Mouse (Mus musculus) heart, embryonic 11.5 days (tissue): ENCODE measurements around the gene Coq8b. TPM values are rescaled to one million over a fixed set of nuclear protein-coding genes. Genes with fewer than 3 reads are reported as not detected.

Source experiments
- ATAC-seq: fragments of 200-750 bp; cut with Nextera tagmentation; replicated peaks from 2 replicates; pipeline ENCODE4 v1.8.0; 2017; ENCODE audit warnings: moderate library complexity; ENCODE audit not compliant: insufficient number of reproducible peaks, low FRiP score, low TSS enrichment
- H3K27ac ChIP-seq: fragments of 300-500 bp; sonication (generic); 2 replicates; pipeline ENCODE4 v1.5.1; 2014; ENCODE audit warnings: mild to moderate bottlenecking, low read depth, low read length
- H3K27me3 ChIP-seq: fragments of 300-500 bp; sonication (generic); 2 replicates; pipeline ENCODE4 v1.6.1; 2014; ENCODE audit warnings: mild to moderate bottlenecking, low read length, mixed read lengths; ENCODE audit not compliant: control insufficient read depth, insufficient read depth
- H3K36me3 ChIP-seq: fragments of 300-500 bp; sonication (generic); 2 replicates; pipeline ENCODE4 v1.6.1; 2014; ENCODE audit warnings: mild to moderate bottlenecking, low read length, moderate library complexity, mixed read lengths; ENCODE audit not compliant: control insufficient read depth, insufficient read depth
- H3K4me1 ChIP-seq: fragments of 300-500 bp; sonication (generic); 2 replicates; pipeline ENCODE4 v1.6.1; 2014; ENCODE audit warnings: low read length; ENCODE audit not compliant: control insufficient read depth, insufficient read depth
- H3K4me2 ChIP-seq: fragments of 300-500 bp; sonication (generic); 2 replicates; pipeline ENCODE4 v1.6.1; 2014; ENCODE audit warnings: mild to moderate bottlenecking, moderate library complexity
- H3K4me3 ChIP-seq: fragments of 300-500 bp; sonication (generic); 2 replicates; pipeline ENCODE4 v1.5.1; 2014; ENCODE audit warnings: low read depth, low read length
- H3K9ac ChIP-seq: fragments of 300-500 bp; sonication (generic); 2 replicates; pipeline ENCODE4 v1.6.1; 2014; ENCODE audit warnings: mild to moderate bottlenecking, low read depth, low read length, moderate library complexity
- H3K9me3 ChIP-seq: fragments of 300-500 bp; sonication (generic); replicated peaks from 2 replicates; pipeline ENCODE4 v1.6.1; 2016; ENCODE audit warnings: low read length; ENCODE audit not compliant: control insufficient read depth
- WGBS: fragments of 180-500 bp; shearing (Covaris S2); extraction: QIAGEN DNeasy Blood & Tissue Kit; methylation state at CpG from one replicate; pipeline ENCODE4 v1.1.7; 2014; ENCODE audit not compliant: insufficient replicate concordance; 5-methylcytosine and 5-hydroxymethylcytosine counted together
- polyA plus RNA-seq: library from polyadenylated mRNA; unstranded; fragments of >200 nt; fragmentation: Nextera tagmentation; extraction: Ambion mirVana; gene quantifications from 2 replicates; pipeline ENCODE4 v1.2.1, GENCODE M21; 2014

The Coq8b gene
- 9.1 and 10.6 TPM in 2 replicates for polyA plus RNA-seq

DNA sequence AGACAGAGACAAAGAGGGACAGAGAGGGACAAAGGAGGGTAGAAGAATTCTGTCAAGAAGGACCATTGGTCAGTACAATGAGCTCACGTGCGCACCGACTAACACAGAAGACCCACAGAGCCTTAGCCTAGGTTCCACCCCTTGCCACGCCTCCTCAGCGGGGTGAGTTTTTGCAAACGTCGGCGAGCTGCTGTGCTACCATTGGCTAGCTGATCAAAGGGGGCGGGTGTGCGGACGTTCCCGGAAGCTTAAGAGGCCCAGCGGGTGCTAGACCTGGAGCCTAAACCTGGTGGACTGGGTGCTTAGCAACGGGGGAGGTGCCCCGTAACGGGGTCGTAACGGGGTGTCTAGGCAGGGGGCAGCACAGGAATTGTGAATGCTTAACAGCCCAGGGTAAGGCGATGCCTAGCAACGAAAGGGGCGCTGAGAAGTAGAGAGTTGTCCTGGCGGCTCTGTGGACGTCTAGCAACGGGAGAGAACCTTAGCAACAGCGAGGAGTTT, at the start of gene Coq8b:
Gene Coq8b, plus strand, starts transcription at position 243 of the 501 bp plus-strand sequence.
- Histone ChIP-seq H3K4me1 (peaks cover 5% of the 10 kb centered on the region), H3K27me3 (no peaks in the 10 kb centered on the region), H3K36me3 (no peaks in the 10 kb centered on the region), H3K9ac (peak within 1 kb of the TSS; percentile 65), H3K27ac (peak within 1 kb of the TSS; percentile 62), H3K9me3 (no peaks in the 10 kb centered on the region), H3K4me3 (peak within 1 kb of the TSS; percentile 58), H3K4me2 (peak within 1 kb of the TSS; percentile 68)
- ATAC-seq: peak; percentile 88
- WGBS: under 1% methylated on average over 25 of the region's 25 CpGs

GRCm38 (mm10) chr7:27184964-27185363, 47.9 kb upstream of the Coq8b start:
- Histone ChIP-seq H3K4me2 (no peak overlapping the region), H3K27me3 (no peaks in the 10 kb centered on the region), H3K4me1 (no peaks in the 10 kb centered on the region), H3K4me3 (no peak overlapping the region), H3K36me3 (peaks cover 49% of the 10 kb centered on the region), H3K9ac (no peak overlapping the region), H3K27ac (no peak overlapping the region), H3K9me3 (0 out of 2 replicates have a peak, but pooled peaks cover 3% of the 10 kb centered on the region)
- ATAC-seq: no peak
- WGBS: 68% methylated on average over 3 of the region's 3 CpGs

DNA sequence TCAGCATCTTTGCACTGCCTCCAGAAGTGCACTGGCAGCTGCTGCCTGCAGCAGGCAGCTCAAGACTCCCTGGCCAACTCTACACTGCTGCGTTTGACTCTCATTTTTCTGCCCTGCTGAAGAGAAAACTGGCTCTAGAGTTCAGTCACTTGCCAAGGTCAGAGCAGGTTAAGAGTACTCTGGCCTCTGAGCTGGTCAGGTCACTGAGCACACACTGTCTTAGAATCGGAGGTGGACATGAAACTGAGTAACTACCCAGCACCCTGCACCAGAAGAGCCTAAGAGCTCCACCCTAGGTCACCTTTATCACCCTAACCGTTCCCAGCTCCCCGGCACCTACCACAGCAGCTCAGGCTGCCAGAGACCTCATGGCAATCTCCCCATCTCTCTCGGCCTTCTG, 46.8 kb upstream of the Coq8b start:
- no peak overlapping the region for H3K9ac ChIP-seq
- WGBS: 88% methylated on average over 5 of the region's 5 CpGs
- no peaks in the 10 kb centered on the region for H3K4me1 ChIP-seq
- H3K9me3 ChIP-seq: 0 out of 2 replicates have a peak, but pooled peaks cover 3% of the 10 kb centered on the region
- ATAC-seq: no peak
- no peak overlapping the region for H3K4me3 ChIP-seq
- H3K36me3 ChIP-seq: peaks cover 58% of the 10 kb centered on the region
- H3K27me3 ChIP-seq: no peaks in the 10 kb centered on the region
- no peak overlapping the region for H3K27ac ChIP-seq
- H3K4me2 ChIP-seq: no peak overlapping the region

- H3K27ac ChIP-seq: no peak overlapping the region
- peaks cover 4% of the 10 kb centered on the region; the same call in 1 of the 2 replicates for H3K4me1 ChIP-seq
- H3K36me3 ChIP-seq: peaks cover 80% of the 10 kb centered on the region
- no peak overlapping the region for H3K4me2 ChIP-seq
- no peak overlapping the region for H3K9ac ChIP-seq
- ATAC-seq: no peak
- 96% methylated on average over 10 of the region's 10 CpGs for WGBS
- no peaks in the 10 kb centered on the region for H3K27me3 ChIP-seq
- 0 out of 2 replicates have a peak, but pooled peaks cover 3% of the 10 kb centered on the region for H3K9me3 ChIP-seq
- H3K4me3 ChIP-seq: no peak overlapping the region
Observed at GRCm38 (mm10) chr7:27189271-27189931, 43.4 kb upstream of the Coq8b start.

DNA sequence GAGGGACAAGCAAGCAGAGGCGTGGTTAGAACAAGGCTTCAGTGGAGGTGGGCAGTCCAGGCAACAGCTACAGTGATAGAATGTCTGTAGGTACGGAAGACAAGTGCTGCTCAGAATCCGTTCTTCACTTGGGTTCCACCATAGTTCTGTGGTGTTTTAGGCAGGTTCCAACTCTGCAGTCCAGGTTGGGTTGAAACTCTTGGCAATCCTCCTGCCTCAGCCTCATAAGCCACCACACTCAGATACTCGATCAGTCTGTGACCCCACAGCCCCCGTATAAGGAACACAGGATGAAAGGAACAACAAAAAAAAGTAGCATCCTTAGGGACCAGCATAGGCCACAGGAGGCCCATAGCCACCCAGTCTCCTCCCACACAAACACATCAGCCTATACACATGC, 40.4 kb upstream of the Coq8b start:
- peaks cover 8% of the 10 kb centered on the region for H3K4me1 ChIP-seq
- no peak overlapping the region for H3K4me3 ChIP-seq
- ATAC-seq: no peak
- no peaks in the 10 kb centered on the region for H3K27me3 ChIP-seq
- 97% methylated on average over 5 of the region's 5 CpGs for WGBS
- no peak overlapping the region for H3K4me2 ChIP-seq
- no peak overlapping the region for H3K27ac ChIP-seq
- H3K9ac ChIP-seq: no peak overlapping the region
- no peaks in the 10 kb centered on the region for H3K9me3 ChIP-seq
- H3K36me3 ChIP-seq: peaks cover 57% of the 10 kb centered on the region

DNA sequence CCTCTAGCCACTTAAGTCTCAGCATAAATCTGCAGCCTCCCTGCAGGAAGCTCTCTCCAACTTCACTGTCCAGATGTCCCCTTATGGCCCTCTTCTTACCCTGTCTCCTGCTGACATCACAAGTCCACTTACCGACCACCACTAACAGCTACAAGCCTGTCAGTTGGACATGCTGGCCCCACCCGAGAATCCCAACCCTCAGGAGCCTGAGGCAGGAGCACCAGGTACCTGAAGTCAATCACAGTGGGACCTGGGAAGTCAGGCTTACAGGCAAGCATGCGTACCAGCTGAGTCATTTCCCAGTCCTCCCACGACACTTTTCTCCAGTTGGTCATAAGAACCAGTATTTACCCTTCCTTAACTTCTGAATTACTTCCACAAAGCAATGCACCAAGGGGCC, 39.1 kb upstream of the Coq8b start:
- no peak overlapping the region for H3K4me3 ChIP-seq
- H3K27ac ChIP-seq: no peak overlapping the region
- H3K9ac ChIP-seq: no peak overlapping the region
- ATAC-seq: no peak
- WGBS: 80% methylated on average over 4 of the region's 4 CpGs
- H3K4me1 ChIP-seq: peaks cover 8% of the 10 kb centered on the region
- H3K36me3 ChIP-seq: peaks cover 45% of the 10 kb centered on the region
- no peak overlapping the region; the same call in 1 of the 2 replicates for H3K4me2 ChIP-seq
- no peaks in the 10 kb centered on the region for H3K27me3 ChIP-seq
- no peaks in the 10 kb centered on the region for H3K9me3 ChIP-seq

DNA sequence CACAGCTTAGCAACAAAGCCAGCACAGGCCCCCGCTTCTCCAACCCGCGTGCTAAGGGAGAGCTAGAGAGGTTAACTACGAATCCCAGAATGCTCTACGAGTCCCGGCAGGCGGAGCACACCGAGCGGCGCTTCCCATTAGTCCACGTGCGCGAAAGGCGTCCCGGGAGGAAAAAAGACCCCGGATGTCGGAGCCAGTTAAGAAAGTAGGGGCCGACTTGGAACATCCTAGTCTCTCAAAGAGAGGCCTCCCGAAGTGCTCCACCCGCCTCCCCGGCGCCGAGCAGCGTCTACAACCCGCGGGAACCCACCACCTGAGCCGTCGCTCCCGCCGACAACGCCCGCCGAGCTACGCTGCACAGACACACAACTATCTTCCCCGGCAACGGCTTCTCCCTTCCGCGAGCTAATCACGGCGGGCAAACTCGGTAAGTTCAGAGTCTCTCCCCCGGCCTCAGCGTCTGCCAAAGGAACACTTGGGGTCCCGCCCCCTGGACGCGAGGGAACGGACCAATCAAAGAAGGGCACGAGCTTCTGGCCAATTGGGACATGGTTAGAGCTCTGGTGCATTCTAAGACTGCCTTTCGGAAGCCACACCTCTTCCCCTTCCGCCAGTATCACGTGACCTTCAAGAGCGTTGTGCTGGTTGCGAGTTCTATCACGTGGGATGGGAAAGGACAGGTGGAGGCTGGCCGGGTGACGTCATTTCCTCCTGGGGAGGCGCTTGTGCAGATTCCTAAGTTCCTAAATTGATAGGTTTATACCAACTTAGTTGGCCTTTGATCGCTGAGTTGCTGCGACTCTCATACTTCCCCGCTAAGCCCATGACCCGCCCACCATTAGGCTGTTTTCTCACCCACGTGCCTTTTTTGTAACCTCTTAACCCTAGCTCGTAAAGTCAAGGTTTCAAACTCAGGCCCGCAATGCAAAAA, 36.9 kb upstream of the Coq8b start, which contains the start of the genes BC024978 and Snrpa:
Gene BC024978, plus strand, starts transcription at position 101 of the 931 bp plus-strand sequence.
Gene Snrpa, minus strand, starts transcription at position 591 of the 931 bp plus-strand sequence.
- peak within 1 kb of the TSS; percentile 86 for H3K4me2 ChIP-seq
- H3K27me3 ChIP-seq: no peaks in the 10 kb centered on the region
- H3K27ac ChIP-seq: peak within 1 kb of the TSS; percentile 99
- H3K4me1 ChIP-seq: peaks cover 8% of the 10 kb centered on the region
- no peaks in the 10 kb centered on the region for H3K9me3 ChIP-seq
- peak within 1 kb of the TSS; percentile 96 for H3K9ac ChIP-seq
- peak; percentile 99 for ATAC-seq
- H3K4me3 ChIP-seq: peak within 1 kb of the TSS; percentile 79
- peaks cover 24% of the 10 kb centered on the region for H3K36me3 ChIP-seq
- WGBS: under 1% methylated on average over 64 of the region's 64 CpGs

GRCm38 (mm10) chr7:27197136-27197535, 35.7 kb upstream of the Coq8b start:
- no peak overlapping the region for H3K4me2 ChIP-seq
- H3K4me3 ChIP-seq: no peak overlapping the region
- 78% methylated on average over 3 of the region's 3 CpGs for WGBS
- H3K27ac ChIP-seq: no peak overlapping the region
- no peaks in the 10 kb centered on the region for H3K27me3 ChIP-seq
- H3K36me3 ChIP-seq: peaks cover 12% of the 10 kb centered on the region
- no peak for ATAC-seq
- H3K9me3 ChIP-seq: no peaks in the 10 kb centered on the region
- H3K9ac ChIP-seq: no peak overlapping the region
- peaks cover 8% of the 10 kb centered on the region for H3K4me1 ChIP-seq
